Mouse (Mus musculus): ENCODE results near the gene Abca1. TPM values are rescaled to one million over a fixed set of nuclear protein-coding genes. Genes with fewer than 3 reads are reported as not detected.

The Abca1 gene
- polyA plus RNA-seq, 1 experiment from 2014 or later = 4.8 TPM

GRCm38 (mm10) chr4:53117076-53117475 is 42.6 kb downstream of the Abca1 start:
- Histone ChIP-seq H3K4me1 (ENCODE audit: insufficient read depth, low read length) (peaks cover 16% of the 10 kb centered on the region), H3K27ac (ENCODE audit: low read length) (0 out of 2 replicates have a peak overlapping the region, but pooled peaks have one; percentile 14), H3K36me3 (ENCODE audit: insufficient read depth, low read length) (no peaks in the 10 kb centered on the region), H3K9me3 (ENCODE audit: low read length) (no peaks in the 10 kb centered on the region), H3K4me3 (ENCODE audit: low read length) (no peak overlapping the region), H3K27me3 (ENCODE audit: insufficient read depth, low read length) (no peaks in the 10 kb centered on the region), H3K9ac (replicated peaks; ENCODE audit: low read length) (no peak overlapping the region), H3K4me2 (replicated peaks; ENCODE audit: low read depth, low read length) (no peak overlapping the region)
- no peak for ATAC-seq (ENCODE audit: low FRiP score, low TSS enrichment)
- 58% methylated on average over 5 of the region's 5 CpGs for WGBS

DNA sequence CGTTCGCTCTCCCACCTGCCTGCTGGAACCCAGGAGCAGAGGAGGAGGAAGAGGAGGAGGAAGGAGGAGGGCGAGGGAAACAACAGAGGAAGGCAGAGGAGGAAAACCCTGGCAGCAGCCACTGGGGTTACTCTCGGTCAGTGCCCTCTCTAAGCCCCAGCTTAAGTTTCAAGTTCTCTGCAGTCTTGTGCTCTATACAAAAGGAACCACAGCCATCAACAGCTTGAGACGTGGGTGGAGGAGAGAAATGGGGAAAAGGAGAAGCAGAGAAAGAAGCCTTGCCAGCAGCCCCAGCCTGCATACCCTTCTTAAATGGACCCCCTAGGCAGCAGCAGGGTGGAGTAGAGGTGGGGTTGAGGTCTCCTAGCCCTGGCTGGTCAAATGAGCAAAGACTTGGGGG is 43.8 kb downstream of the Abca1 start:
- peaks cover 16% of the 10 kb centered on the region for H3K4me1 ChIP-seq (ENCODE audit: insufficient read depth, low read length)
- ATAC-seq (ENCODE audit: low FRiP score, low TSS enrichment) = peak; percentile 64; the same call in 1 of the 2 replicates
- no peak overlapping the region for H3K9ac ChIP-seq (replicated peaks; ENCODE audit: low read length)
- H3K27me3 ChIP-seq (ENCODE audit: insufficient read depth, low read length) = no peaks in the 10 kb centered on the region
- 10% methylated on average over 3 of the region's 5 CpGs for WGBS
- H3K4me3 ChIP-seq (ENCODE audit: low read length) = no peak overlapping the region
- H3K9me3 ChIP-seq (ENCODE audit: low read length) = no peaks in the 10 kb centered on the region
- H3K27ac ChIP-seq (ENCODE audit: low read length) = no peak overlapping the region
- no peaks in the 10 kb centered on the region for H3K36me3 ChIP-seq (ENCODE audit: insufficient read depth, low read length)
- no peak overlapping the region for H3K4me2 ChIP-seq (replicated peaks; ENCODE audit: low read depth, low read length)

GRCm38 (mm10) chr4:53115410-53115809 is 44.3 kb downstream of the Abca1 start:
- Histone ChIP-seq H3K9me3 (ENCODE audit: low read length) (no peaks in the 10 kb centered on the region), H3K27ac (ENCODE audit: low read length) (no peak overlapping the region), H3K9ac (replicated peaks; ENCODE audit: low read length) (no peak overlapping the region), H3K4me3 (ENCODE audit: low read length) (no peak overlapping the region), H3K36me3 (ENCODE audit: insufficient read depth, low read length) (no peaks in the 10 kb centered on the region), H3K4me1 (ENCODE audit: insufficient read depth, low read length) (peaks cover 16% of the 10 kb centered on the region), H3K4me2 (replicated peaks; ENCODE audit: low read depth, low read length) (no peak overlapping the region), H3K27me3 (ENCODE audit: insufficient read depth, low read length) (no peaks in the 10 kb centered on the region)
- WGBS = 44% methylated on average over 4 of the region's 4 CpGs
- peak; percentile 56; the same call in 1 of the 2 replicates for ATAC-seq (ENCODE audit: low FRiP score, low TSS enrichment)

DNA sequence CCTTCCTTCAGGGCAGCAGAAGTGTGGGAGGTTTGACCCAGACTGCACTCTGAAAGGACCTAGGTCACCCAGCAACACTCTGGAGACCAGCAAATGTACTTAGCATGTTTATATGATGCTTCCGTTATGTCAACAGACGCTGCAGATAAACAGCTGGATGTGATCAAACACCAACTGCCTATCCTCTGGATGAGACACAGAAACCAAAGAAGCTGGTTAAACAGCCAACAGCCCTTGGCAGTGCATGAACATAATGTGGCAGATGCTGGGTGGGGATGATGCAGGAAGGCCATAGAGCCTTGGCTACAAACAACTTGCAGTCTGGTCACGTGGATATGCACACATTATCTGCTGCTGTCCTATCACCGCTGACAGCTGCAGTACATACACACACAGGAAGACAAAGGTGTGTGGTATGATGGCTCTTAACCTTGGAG is 47.8 kb downstream of the Abca1 start:
- 50% methylated on average over 4 of the region's 4 CpGs for WGBS
- H3K27ac ChIP-seq (ENCODE audit: low read length) = no peak overlapping the region

DNA sequence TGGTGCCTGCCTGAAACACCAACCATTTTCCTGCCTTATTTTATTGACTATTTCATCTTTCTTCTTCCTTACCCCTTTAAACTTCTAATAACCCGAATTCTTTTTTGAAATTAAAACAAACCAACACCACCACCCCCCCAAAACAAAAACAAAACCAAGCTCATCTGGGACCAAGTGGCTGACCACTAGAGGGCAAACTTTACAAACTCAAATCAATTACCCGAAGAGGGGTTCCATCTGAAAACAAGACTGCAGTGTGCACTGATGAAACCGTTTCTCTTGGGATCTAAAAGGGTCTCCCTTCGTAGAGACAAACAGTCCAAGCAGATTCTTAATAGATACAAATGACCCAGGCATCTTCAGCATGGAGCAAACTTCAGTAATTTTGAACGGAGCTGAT is 49.3 kb downstream of the Abca1 start:
- WGBS = 31% methylated on average over 5 of the region's 5 CpGs
- Histone ChIP-seq H3K4me3 (ENCODE audit: low read length) (no peak overlapping the region), H3K27ac (ENCODE audit: low read length) (no peak overlapping the region), H3K4me1 (ENCODE audit: insufficient read depth, low read length) (peaks cover 1% of the 10 kb centered on the region), H3K9me3 (ENCODE audit: low read length) (no peaks in the 10 kb centered on the region), H3K4me2 (replicated peaks; ENCODE audit: low read depth, low read length) (no peak overlapping the region), H3K9ac (replicated peaks; ENCODE audit: low read length) (no peak overlapping the region), H3K27me3 (ENCODE audit: insufficient read depth, low read length) (no peaks in the 10 kb centered on the region), H3K36me3 (ENCODE audit: insufficient read depth, low read length) (0 out of 2 replicates have a peak, but pooled peaks cover 3% of the 10 kb centered on the region)
- ATAC-seq (ENCODE audit: low FRiP score, low TSS enrichment) = no peak

More for the DNA sequence above, 47.8 kb downstream of the Abca1 start:
- Histone ChIP-seq H3K4me1 (ENCODE audit: insufficient read depth, low read length) (peaks cover 13% of the 10 kb centered on the region), H3K9ac (replicated peaks; ENCODE audit: low read length) (no peak overlapping the region), H3K4me3 (ENCODE audit: low read length) (no peak overlapping the region), H3K27me3 (ENCODE audit: insufficient read depth, low read length) (no peaks in the 10 kb centered on the region), H3K36me3 (ENCODE audit: insufficient read depth, low read length) (no peaks in the 10 kb centered on the region), H3K4me2 (replicated peaks; ENCODE audit: low read depth, low read length) (no peak overlapping the region), H3K9me3 (ENCODE audit: low read length) (no peaks in the 10 kb centered on the region)
- peak; percentile 37; the same call in 1 of the 2 replicates for ATAC-seq (ENCODE audit: low FRiP score, low TSS enrichment)

GRCm38 (mm10) chr4:53109381-53109928 is 50.2 kb downstream of the Abca1 start:
- H3K36me3 ChIP-seq (ENCODE audit: insufficient read depth, low read length) = 0 out of 2 replicates have a peak, but pooled peaks cover 3% of the 10 kb centered on the region
- no peak overlapping the region for H3K4me2 ChIP-seq (replicated peaks; ENCODE audit: low read depth, low read length)
- H3K4me3 ChIP-seq (ENCODE audit: low read length) = no peak overlapping the region
- H3K9me3 ChIP-seq (ENCODE audit: low read length) = no peaks in the 10 kb centered on the region
- WGBS = 56% methylated on average over 9 of the region's 9 CpGs
- no peaks in the 10 kb centered on the region for H3K4me1 ChIP-seq (ENCODE audit: insufficient read depth, low read length)
- no peak overlapping the region; the same call in 1 of the 2 replicates for H3K9ac ChIP-seq (replicated peaks; ENCODE audit: low read length)
- no peak for ATAC-seq (ENCODE audit: low FRiP score, low TSS enrichment)
- H3K27me3 ChIP-seq (ENCODE audit: insufficient read depth, low read length) = no peaks in the 10 kb centered on the region
- H3K27ac ChIP-seq (ENCODE audit: low read length) = no peak overlapping the region

DNA sequence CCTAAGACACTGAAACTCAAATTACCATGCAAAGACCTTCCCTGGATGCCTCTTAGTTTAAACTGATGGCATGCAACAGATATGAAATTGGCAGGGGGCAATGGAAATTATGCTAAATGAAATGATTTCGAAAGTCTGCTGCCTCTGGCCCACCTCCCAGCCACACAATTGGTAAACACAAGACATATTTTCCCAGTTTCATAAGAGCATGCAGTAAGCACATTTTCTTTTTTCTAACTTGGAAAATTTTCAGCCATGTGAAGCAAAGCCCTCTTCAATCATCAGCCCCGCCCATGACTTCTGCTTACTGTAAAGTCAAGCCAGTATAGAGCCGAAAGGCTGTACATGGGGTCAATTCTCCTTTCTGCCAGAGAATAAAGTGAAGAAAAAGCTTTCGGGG is 51.5 kb downstream of the Abca1 start:
- no peak for ATAC-seq (ENCODE audit: low FRiP score, low TSS enrichment)
- Histone ChIP-seq H3K9me3 (ENCODE audit: low read length) (no peaks in the 10 kb centered on the region), H3K27me3 (ENCODE audit: insufficient read depth, low read length) (no peaks in the 10 kb centered on the region), H3K9ac (replicated peaks; ENCODE audit: low read length) (no peak overlapping the region), H3K4me3 (ENCODE audit: low read length) (no peak overlapping the region), H3K27ac (ENCODE audit: low read length) (no peak overlapping the region), H3K4me2 (replicated peaks; ENCODE audit: low read depth, low read length) (no peak overlapping the region), H3K36me3 (ENCODE audit: insufficient read depth, low read length) (0 out of 2 replicates have a peak, but pooled peaks cover 3% of the 10 kb centered on the region), H3K4me1 (ENCODE audit: insufficient read depth, low read length) (no peaks in the 10 kb centered on the region)
- WGBS = 75% methylated on average over 4 of the region's 4 CpGs

- Histone ChIP-seq H3K4me1 (ENCODE audit: insufficient read depth, low read length) (no peaks in the 10 kb centered on the region), H3K27ac (ENCODE audit: low read length) (no peak overlapping the region), H3K36me3 (ENCODE audit: insufficient read depth, low read length) (0 out of 2 replicates have a peak, but pooled peaks cover 3% of the 10 kb centered on the region), H3K27me3 (ENCODE audit: insufficient read depth, low read length) (no peaks in the 10 kb centered on the region), H3K4me2 (replicated peaks; ENCODE audit: low read depth, low read length) (no peak overlapping the region), H3K9ac (replicated peaks; ENCODE audit: low read length) (no peak overlapping the region), H3K4me3 (ENCODE audit: low read length) (no peak overlapping the region), H3K9me3 (ENCODE audit: low read length) (no peaks in the 10 kb centered on the region)
- no peak for ATAC-seq (ENCODE audit: low FRiP score, low TSS enrichment)
- WGBS = 94% methylated on average over 5 of the region's 5 CpGs
Observed at GRCm38 (mm10) chr4:53106732-53107131, 53.0 kb downstream of the Abca1 start.

GRCm38 (mm10) chr4:53106071-53106470 is 53.6 kb downstream of the Abca1 start:
- no peak for ATAC-seq (ENCODE audit: low FRiP score, low TSS enrichment)
- no peaks in the 10 kb centered on the region for H3K27me3 ChIP-seq (ENCODE audit: insufficient read depth, low read length)
- WGBS = 90% methylated on average over 3 of the region's 3 CpGs
- H3K4me2 ChIP-seq (replicated peaks; ENCODE audit: low read depth, low read length) = no peak overlapping the region
- no peaks in the 10 kb centered on the region for H3K9me3 ChIP-seq (ENCODE audit: low read length)
- H3K4me3 ChIP-seq (ENCODE audit: low read length) = no peak overlapping the region
- H3K27ac ChIP-seq (ENCODE audit: low read length) = no peak overlapping the region
- H3K4me1 ChIP-seq (ENCODE audit: insufficient read depth, low read length) = no peaks in the 10 kb centered on the region
- no peak overlapping the region for H3K9ac ChIP-seq (replicated peaks; ENCODE audit: low read length)
- H3K36me3 ChIP-seq (ENCODE audit: insufficient read depth, low read length) = 0 out of 2 replicates have a peak, but pooled peaks cover 3% of the 10 kb centered on the region

DNA sequence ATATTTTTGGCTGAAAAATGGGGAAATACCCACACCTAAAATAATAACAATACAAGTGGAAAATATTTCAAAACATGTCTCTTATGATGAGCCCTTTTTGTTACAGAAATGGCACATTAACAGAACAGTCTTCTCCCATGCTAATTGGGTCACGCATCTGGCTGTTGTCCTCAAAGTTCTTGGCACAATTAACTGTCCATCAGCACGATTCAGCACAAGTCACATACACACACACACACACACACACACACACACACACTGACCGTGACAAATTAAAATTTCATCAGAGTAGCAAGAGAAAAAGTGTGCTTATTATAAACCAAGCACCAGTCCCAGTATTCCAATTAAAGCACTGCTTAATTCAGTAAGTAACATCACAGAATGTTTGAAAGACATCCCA is 55.1 kb downstream of the Abca1 start:
- H3K9ac ChIP-seq (replicated peaks; ENCODE audit: low read length) = no peak overlapping the region
- H3K4me3 ChIP-seq (ENCODE audit: low read length) = no peak overlapping the region
- no peak overlapping the region for H3K4me2 ChIP-seq (replicated peaks; ENCODE audit: low read depth, low read length)
- H3K27ac ChIP-seq (ENCODE audit: low read length) = no peak overlapping the region
- 94% methylated on average over 3 of the region's 3 CpGs for WGBS
- no peaks in the 10 kb centered on the region for H3K27me3 ChIP-seq (ENCODE audit: insufficient read depth, low read length)
- 0 out of 2 replicates have a peak, but pooled peaks cover 3% of the 10 kb centered on the region for H3K36me3 ChIP-seq (ENCODE audit: insufficient read depth, low read length)
- H3K4me1 ChIP-seq (ENCODE audit: insufficient read depth, low read length) = no peaks in the 10 kb centered on the region
- no peaks in the 10 kb centered on the region for H3K9me3 ChIP-seq (ENCODE audit: low read length)
- ATAC-seq (ENCODE audit: low FRiP score, low TSS enrichment) = no peak

Data from kidney, embryonic 16.5 days (tissue).